Mouse (Mus musculus) brain, embryonic 18.5 days (tissue): ENCODE data around the gene Cmtr2.

Source experiments
- DNase-seq: peaks from one replicate; pipeline ENCODE4 v3.0.0-alpha.2; 2012; ENCODE audit warnings: low read depth, low spot score

The Cmtr2 gene

DNA sequence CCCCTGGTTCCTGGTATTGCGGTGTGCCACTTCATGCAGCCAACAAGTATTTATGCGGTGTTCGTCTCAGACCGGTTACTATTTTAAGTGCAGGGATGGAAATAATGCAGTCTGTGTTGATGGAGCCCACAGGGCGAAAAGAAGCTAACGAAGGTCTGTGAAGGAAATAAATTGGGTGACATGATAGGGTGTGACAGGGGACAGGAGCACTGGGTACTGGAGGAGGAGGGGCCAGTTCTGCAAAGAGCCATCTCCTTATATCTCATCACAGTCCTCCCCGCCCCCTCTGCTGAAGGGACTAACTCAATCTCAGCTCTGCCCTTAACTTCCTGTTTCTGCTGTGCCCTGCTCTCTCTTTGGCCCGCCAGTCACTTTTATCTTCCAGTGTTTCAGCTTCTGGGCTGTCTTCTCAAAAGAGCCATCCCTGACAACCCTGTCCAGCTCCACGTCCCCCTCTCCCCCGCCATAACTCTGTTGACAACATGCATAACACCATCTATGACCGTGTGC, 50.4 kb downstream of the Cmtr2 start:
- no peak for DNase-seq

GRCm38 (mm10) chr8:110266741-110267140, 51.3 kb downstream of the Cmtr2 start, which contains the start of gene Hydin:
TSS of gene Hydin (plus strand) at chr8:110266977.
- DNase-seq = peak; percentile 66

DNA sequence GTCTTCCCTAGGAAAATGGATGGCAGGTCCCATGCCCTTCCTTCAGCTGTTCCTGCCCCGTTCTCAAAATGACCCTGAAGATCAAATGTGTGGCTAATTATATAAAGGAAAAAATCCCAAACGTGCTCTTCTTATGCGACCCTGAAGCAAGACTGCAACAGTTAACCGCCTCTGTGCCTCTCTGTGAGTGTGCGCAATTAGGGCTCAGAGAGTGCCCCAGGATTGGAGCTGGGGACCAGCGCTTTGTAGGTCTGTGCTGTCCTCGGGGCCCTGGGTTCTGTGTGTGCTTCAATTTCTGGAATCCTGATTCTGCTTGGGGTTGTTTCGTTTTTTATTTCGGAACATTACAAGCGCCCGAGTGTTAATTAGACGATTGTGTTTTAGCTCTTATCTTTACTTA, 51.8 kb downstream of the Cmtr2 start:
- DNase-seq = no peak

GRCm38 (mm10) chr8:110270659-110271058, 55.2 kb downstream of the Cmtr2 start:
- no peak for DNase-seq

- DNase-seq = no peak
Observed at GRCm38 (mm10) chr8:110273394-110273793, 57.9 kb downstream of the Cmtr2 start.
